Mouse (Mus musculus) embryonic facial prominence, embryonic 11.5 days (tissue): ENCODE measurements at regions not wholly inside any gene's neighbourhood (a gene's known extent, or its start where the extent isn't known, plus 50 kb on each side); places are given as distances from the start of the nearest gene placed in this dataset.

Experiments
- ATAC-seq: fragments of 200-750 bp; cut with Nextera tagmentation; replicated peaks from 2 replicates; pipeline ENCODE4 v1.8.0; 2017; ENCODE audit warnings: low read depth; ENCODE audit not compliant: insufficient number of reproducible peaks, low FRiP score, low TSS enrichment
- DNase-seq: peaks from one replicate; pipeline ENCODE4 v3.0.0-alpha.2; 2015; ENCODE audit warnings: low spot score
- H3K27ac ChIP-seq: fragments of 300-500 bp; sonication (generic); replicated peaks from 2 replicates; pipeline ENCODE4 v1.5.1; 2014; ENCODE audit warnings: mild to moderate bottlenecking, low read depth, low read length, control low read depth
- H3K27me3 ChIP-seq: fragments of 300-500 bp; sonication (generic); 2 replicates; pipeline ENCODE4 v1.6.1; 2014; ENCODE audit warnings: mild to moderate bottlenecking, low read length, moderate library complexity, mixed read lengths; ENCODE audit not compliant: control insufficient read depth, insufficient read depth
- H3K36me3 ChIP-seq: fragments of 300-500 bp; sonication (generic); replicated peaks from 2 replicates; pipeline ENCODE4 v1.6.1; 2014; ENCODE audit warnings: low read depth, mild to moderate bottlenecking, low read length, moderate library complexity, mixed read lengths; ENCODE audit not compliant: control insufficient read depth, insufficient read depth
- H3K4me1 ChIP-seq: fragments of 300-500 bp; sonication (generic); 2 replicates; pipeline ENCODE4 v1.6.1; 2014; ENCODE audit warnings: low read length, mixed read lengths; ENCODE audit not compliant: control insufficient read depth, insufficient read depth
- H3K4me2 ChIP-seq: fragments of 300-500 bp; sonication (generic); 2 replicates; pipeline ENCODE4 v1.6.1; 2014; ENCODE audit warnings: low read depth, mild to moderate bottlenecking, control low read depth, low read length, moderate library complexity
- H3K4me3 ChIP-seq: fragments of 300-500 bp; sonication (generic); 2 replicates; pipeline ENCODE4 v1.5.1; 2014; ENCODE audit warnings: low read depth, low read length, control low read depth
- H3K9ac ChIP-seq: fragments of 300-500 bp; sonication (generic); replicated peaks from 2 replicates; pipeline ENCODE4 v1.6.1; 2014; ENCODE audit warnings: mild to moderate bottlenecking, control low read depth, low read length
- H3K9me3 ChIP-seq: fragments of 300-500 bp; sonication (generic); replicated peaks from 2 replicates; pipeline ENCODE4 v1.6.1; 2016; ENCODE audit warnings: mild to moderate bottlenecking, low read length, inconsistent platforms, mixed read lengths; ENCODE audit not compliant: control insufficient read depth
- WGBS: fragments of 180-500 bp; shearing (Covaris S2); extraction: QIAGEN DNeasy Blood & Tissue Kit; methylation state at CpG from one replicate; pipeline ENCODE4 v1.1.7; 2014; 5-methylcytosine and 5-hydroxymethylcytosine counted together

DNA sequence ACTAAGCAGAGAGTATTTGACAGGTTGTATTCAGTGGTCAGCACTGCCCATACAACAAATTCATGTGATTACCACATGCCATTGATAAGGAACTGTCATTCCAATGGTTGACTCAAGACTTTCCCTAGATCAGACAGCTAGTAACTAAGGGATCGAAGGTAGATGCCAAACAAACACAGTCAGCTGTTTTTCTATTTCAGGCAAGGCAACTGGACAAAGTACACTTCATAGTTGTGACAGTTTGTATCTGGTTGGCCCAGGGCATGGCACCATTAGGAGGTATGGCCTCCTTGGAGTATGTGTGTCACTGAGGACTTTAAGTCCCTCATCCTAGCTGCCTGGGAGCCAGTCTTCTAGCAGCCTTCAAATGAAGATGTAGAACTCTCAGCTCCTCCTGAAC is 62.8 kb upstream of the Aldh1a3 start:
- Histone ChIP-seq H3K27me3 (no peaks in the 10 kb centered on the region), H3K4me1 (no peaks in the 10 kb centered on the region), H3K4me2 (no peak overlapping the region), H3K4me3 (no peak overlapping the region), H3K36me3 (no peaks in the 10 kb centered on the region), H3K9me3 (no peaks in the 10 kb centered on the region), H3K9ac (no peak overlapping the region), H3K27ac (no peak overlapping the region)
- ATAC-seq (no peak), DNase-seq (no peak)
- 95% methylated on average over 1 of the region's 1 CpGs for WGBS

DNA sequence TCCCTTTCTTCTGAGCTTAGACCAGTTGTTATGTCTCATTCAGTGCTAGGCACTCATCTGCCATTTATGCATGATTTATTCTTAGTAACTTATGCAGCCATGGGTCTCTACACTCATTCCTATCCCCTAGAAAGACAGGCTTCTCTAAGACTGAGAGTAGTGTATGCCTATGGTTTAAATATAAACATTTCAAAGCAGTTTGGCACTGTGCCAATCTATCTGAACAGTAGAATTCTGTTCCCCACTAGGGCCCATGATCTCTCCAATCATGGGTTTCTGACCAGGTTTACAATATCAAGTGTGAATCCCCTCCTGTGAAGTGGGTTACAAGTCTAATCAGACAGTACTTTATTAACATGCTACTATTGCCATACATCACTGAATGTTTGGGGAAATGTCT is 60.4 kb upstream of the Aldh1a3 start:
- H3K9ac ChIP-seq, result no peak overlapping the region

DNA sequence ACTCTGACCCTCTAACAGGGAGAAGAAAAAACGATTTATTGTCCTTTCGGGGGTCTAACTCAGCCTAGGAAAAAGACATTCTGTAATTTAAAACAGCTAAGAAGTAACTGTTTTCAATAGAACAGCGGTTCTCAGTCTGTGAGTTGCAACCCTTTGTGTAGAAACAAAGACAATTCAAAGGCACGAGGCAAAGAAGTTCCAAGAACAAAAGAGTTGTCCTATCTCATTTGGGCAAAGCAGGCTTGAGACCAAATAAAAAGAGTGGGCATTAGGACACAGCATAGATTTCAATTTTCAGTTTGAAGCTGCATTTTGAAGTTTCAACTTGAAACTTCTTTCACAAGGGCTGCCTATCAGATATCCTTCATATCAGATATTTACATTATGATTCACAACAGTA is 53.1 kb upstream of the Aldh1a3 start:
- Histone ChIP-seq H3K4me3 (no peak overlapping the region), H3K4me1 (no peaks in the 10 kb centered on the region), H3K27me3 (no peaks in the 10 kb centered on the region), H3K27ac (no peak overlapping the region), H3K9me3 (no peaks in the 10 kb centered on the region), H3K4me2 (no peak overlapping the region), H3K36me3 (no peaks in the 10 kb centered on the region), H3K9ac (no peak overlapping the region)
- DNase-seq (no peak), ATAC-seq (no peak)
- 30% methylated on average over 4 of the region's 4 CpGs for WGBS

More for the DNA sequence above, 60.4 kb upstream of the Aldh1a3 start:
- ATAC-seq, result no peak
- no peak overlapping the region for H3K4me2 ChIP-seq
- H3K4me3 ChIP-seq, result no peak overlapping the region
- no peak overlapping the region for H3K27ac ChIP-seq
- H3K27me3 ChIP-seq, result no peaks in the 10 kb centered on the region
- H3K4me1 ChIP-seq, result no peaks in the 10 kb centered on the region
- no peaks in the 10 kb centered on the region for H3K9me3 ChIP-seq
- H3K36me3 ChIP-seq, result no peaks in the 10 kb centered on the region
- no peak for DNase-seq

DNA sequence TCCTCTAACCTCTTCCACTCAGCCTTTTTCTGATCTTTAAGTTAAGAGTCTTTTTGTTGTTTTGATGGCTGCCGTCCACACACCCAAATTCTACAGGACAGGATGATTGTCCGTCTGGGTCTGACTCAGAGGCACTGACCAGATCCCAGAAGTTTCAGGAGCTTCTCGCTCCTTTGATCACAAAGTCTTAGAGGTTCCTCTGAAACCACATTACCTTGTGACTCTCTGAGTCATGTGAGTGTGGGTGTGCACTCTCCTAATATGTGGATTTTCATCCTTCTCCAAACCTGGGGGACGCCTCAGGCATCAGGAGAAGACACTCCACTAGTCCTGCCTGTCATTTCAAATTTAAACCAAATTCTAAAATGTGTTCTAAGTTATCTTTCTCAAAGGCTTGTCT is 52.0 kb upstream of the Aldh1a3 start:
- ATAC-seq (no peak), DNase-seq (no peak)
- Histone ChIP-seq H3K4me2 (no peak overlapping the region), H3K9me3 (no peaks in the 10 kb centered on the region), H3K4me1 (no peaks in the 10 kb centered on the region), H3K36me3 (no peaks in the 10 kb centered on the region), H3K4me3 (no peak overlapping the region), H3K9ac (no peak overlapping the region), H3K27ac (no peak overlapping the region), H3K27me3 (no peaks in the 10 kb centered on the region)
- WGBS, result 97% methylated on average over 4 of the region's 4 CpGs

DNA sequence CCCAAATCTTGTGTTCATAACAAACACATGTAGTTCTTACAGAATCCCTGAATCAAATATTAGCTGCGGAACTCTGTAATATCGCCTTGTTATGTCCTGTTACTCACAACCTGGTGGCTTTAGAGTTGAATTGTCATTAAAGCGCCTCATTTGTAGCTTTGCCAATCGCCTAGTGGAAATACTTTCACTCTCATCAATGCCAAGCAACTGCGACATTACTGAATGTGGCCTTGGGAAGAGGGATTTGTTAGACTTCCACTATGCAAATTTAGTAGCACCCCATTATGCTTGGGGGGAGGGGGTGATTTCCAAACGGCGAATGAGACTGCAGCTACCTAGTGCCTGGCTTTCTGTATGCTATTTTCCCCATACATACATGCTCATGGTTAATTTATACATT is 50.8 kb upstream of the Aldh1a3 start:
- H3K27ac ChIP-seq, result no peak overlapping the region
- no peak overlapping the region for H3K9ac ChIP-seq
- ATAC-seq, result no peak
- no peak overlapping the region for H3K4me2 ChIP-seq
- WGBS, result 84% methylated on average over 7 of the region's 7 CpGs
- no peaks in the 10 kb centered on the region for H3K9me3 ChIP-seq
- no peaks in the 10 kb centered on the region for H3K27me3 ChIP-seq
- DNase-seq, result no peak
- no peak overlapping the region for H3K4me3 ChIP-seq
- H3K4me1 ChIP-seq, result no peaks in the 10 kb centered on the region
- no peaks in the 10 kb centered on the region for H3K36me3 ChIP-seq

DNA sequence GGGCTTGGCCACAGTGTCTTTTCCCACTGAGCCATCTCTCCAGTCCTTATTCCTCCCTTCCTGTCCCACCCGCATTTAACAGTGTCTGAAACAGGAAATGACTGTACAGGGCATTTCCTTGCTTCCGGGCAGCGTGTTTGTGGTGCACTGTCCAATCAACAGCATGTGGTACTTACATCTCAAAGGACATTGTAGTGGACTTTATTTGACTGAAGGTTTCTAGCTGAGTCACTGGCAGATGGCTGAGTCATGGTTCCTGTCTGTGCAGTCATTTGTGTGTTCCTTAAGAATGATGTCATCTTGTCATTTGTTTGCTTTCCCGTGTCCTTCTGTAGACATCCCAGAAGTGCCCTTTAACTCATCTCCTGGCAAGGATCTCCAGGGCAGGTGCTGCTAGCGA is 50.2 kb upstream of the Aldh1a3 start:
- Histone ChIP-seq H3K4me3 (no peak overlapping the region), H3K36me3 (no peaks in the 10 kb centered on the region), H3K9ac (no peak overlapping the region), H3K4me1 (no peaks in the 10 kb centered on the region), H3K9me3 (no peaks in the 10 kb centered on the region), H3K4me2 (no peak overlapping the region), H3K27me3 (no peaks in the 10 kb centered on the region), H3K27ac (no peak overlapping the region)
- 67% methylated on average over 5 of the region's 5 CpGs for WGBS
- DNase-seq (peak; percentile 32), ATAC-seq (no peak)
